Mouse (Mus musculus): ENCODE results near the gene Atp8a2. TPM values are rescaled to one million over a fixed set of nuclear protein-coding genes. Genes with fewer than 3 reads are reported as not detected.

Gene Atp8a2
- polyA plus RNA-seq, 1 experiment from 2014 or later: 6.9 TPM

- Histone ChIP-seq H3K4me1 (peaks cover 16% of the 10 kb centered on the region), H3K27me3 (ENCODE audit: insufficient read depth, poor library complexity, severe bottlenecking) (no peaks in the 10 kb centered on the region), H3K27ac (no peak overlapping the region), H3K9me3 (no peaks in the 10 kb centered on the region), H3K36me3 (no peaks in the 10 kb centered on the region), H3K4me3 (no peak overlapping the region)
- 77% methylated on average over 12 of the region's 12 CpGs for WGBS
- DNase-seq (ENCODE audit: low spot score): no peak
Observed at GRCm38 (mm10) chr14:59690954-59691353, 506.0 kb downstream of the Atp8a2 start.

DNA sequence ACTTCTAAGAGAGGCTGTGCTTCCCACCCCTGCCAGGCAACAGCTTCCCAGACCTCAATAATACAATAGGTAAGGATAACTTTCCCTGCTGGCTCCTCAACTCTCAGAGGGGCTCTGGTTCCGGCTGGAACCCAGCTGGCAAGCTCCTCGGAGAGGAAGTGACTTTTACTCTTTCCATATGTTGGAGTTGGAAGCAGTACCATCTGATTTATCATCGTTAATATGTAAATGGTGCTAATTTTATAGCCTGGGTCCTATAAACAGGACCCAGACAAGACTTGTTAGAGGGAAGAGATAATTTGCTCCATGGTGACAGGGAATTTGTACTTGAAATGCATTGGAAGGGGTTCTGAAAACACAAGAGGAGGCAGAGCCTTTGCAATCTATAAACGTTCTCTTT is 507.4 kb downstream of the Atp8a2 start:
- WGBS: 59% methylated on average over 4 of the region's 4 CpGs
- no peak overlapping the region for H3K27ac ChIP-seq
- H3K27me3 ChIP-seq (ENCODE audit: insufficient read depth, poor library complexity, severe bottlenecking): no peaks in the 10 kb centered on the region
- H3K36me3 ChIP-seq: no peaks in the 10 kb centered on the region
- no peak for DNase-seq (ENCODE audit: low spot score)
- H3K4me3 ChIP-seq: no peak overlapping the region
- H3K9me3 ChIP-seq: no peaks in the 10 kb centered on the region
- H3K4me1 ChIP-seq: peaks cover 23% of the 10 kb centered on the region

GRCm38 (mm10) chr14:59686229-59686628 is 510.8 kb downstream of the Atp8a2 start:
- no peaks in the 10 kb centered on the region for H3K27me3 ChIP-seq (ENCODE audit: insufficient read depth, poor library complexity, severe bottlenecking)
- no peaks in the 10 kb centered on the region for H3K36me3 ChIP-seq
- H3K9me3 ChIP-seq: no peaks in the 10 kb centered on the region
- no peak for DNase-seq (ENCODE audit: low spot score)
- WGBS: 36% methylated on average over 5 of the region's 5 CpGs
- H3K4me3 ChIP-seq: no peak overlapping the region
- H3K4me1 ChIP-seq: peaks cover 22% of the 10 kb centered on the region
- H3K27ac ChIP-seq: no peak overlapping the region

DNA sequence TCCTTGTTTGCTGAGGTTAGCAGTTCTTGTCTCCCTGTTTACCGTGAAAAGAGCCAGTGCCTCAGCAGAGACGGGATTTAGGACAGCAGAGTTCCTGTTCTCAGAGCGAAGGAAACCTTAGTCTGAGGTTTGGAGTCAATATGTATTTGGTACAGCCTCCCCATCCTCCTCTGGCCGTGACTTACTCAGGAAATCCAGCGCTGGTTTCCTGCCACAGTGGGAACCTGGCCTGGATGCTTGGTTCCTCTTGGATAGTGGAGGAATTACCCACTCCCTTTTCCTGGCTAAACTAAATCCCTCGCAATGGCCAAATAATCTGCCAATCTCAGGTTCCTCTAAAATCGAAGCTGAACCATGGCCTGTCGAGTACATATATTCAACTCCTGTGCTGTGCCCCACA is 511.6 kb downstream of the Atp8a2 start:
- no peaks in the 10 kb centered on the region for H3K36me3 ChIP-seq
- no peak overlapping the region for H3K27ac ChIP-seq
- H3K4me1 ChIP-seq: peaks cover 20% of the 10 kb centered on the region
- no peak for DNase-seq (ENCODE audit: low spot score)
- WGBS: 69% methylated on average over 8 of the region's 8 CpGs
- no peaks in the 10 kb centered on the region for H3K9me3 ChIP-seq
- no peaks in the 10 kb centered on the region for H3K27me3 ChIP-seq (ENCODE audit: insufficient read depth, poor library complexity, severe bottlenecking)
- no peak overlapping the region for H3K4me3 ChIP-seq

GRCm38 (mm10) chr14:59681906-59682305 is 515.1 kb downstream of the Atp8a2 start:
- Histone ChIP-seq H3K9me3 (no peaks in the 10 kb centered on the region), H3K4me1 (peaks cover 23% of the 10 kb centered on the region), H3K36me3 (no peaks in the 10 kb centered on the region), H3K4me3 (no peak overlapping the region), H3K27me3 (ENCODE audit: insufficient read depth, poor library complexity, severe bottlenecking) (no peaks in the 10 kb centered on the region), H3K27ac (no peak overlapping the region)
- 76% methylated on average over 4 of the region's 4 CpGs for WGBS
- no peak for DNase-seq (ENCODE audit: low spot score)

GRCm38 (mm10) chr14:59677598-59678003 is 519.4 kb downstream of the Atp8a2 start:
- H3K4me1 ChIP-seq: peaks cover 21% of the 10 kb centered on the region
- DNase-seq (ENCODE audit: low spot score): no peak
- no peak overlapping the region for H3K4me3 ChIP-seq
- no peaks in the 10 kb centered on the region for H3K27me3 ChIP-seq (ENCODE audit: insufficient read depth, poor library complexity, severe bottlenecking)
- H3K9me3 ChIP-seq: no peaks in the 10 kb centered on the region
- peak overlapping the region; percentile 47 for H3K27ac ChIP-seq
- 66% methylated on average over 7 of the region's 7 CpGs for WGBS
- no peaks in the 10 kb centered on the region for H3K36me3 ChIP-seq

- Histone ChIP-seq H3K27me3 (ENCODE audit: insufficient read depth, poor library complexity, severe bottlenecking) (no peaks in the 10 kb centered on the region), H3K9me3 (no peaks in the 10 kb centered on the region), H3K27ac (no peak overlapping the region; the same call in 1 of the 2 replicates), H3K36me3 (no peaks in the 10 kb centered on the region), H3K4me3 (no peak overlapping the region), H3K4me1 (peaks cover 21% of the 10 kb centered on the region)
- WGBS: 77% methylated on average over 4 of the region's 4 CpGs
- no peak for DNase-seq (ENCODE audit: low spot score)
Observed at GRCm38 (mm10) chr14:59675330-59675729, 521.6 kb downstream of the Atp8a2 start.

- H3K27ac ChIP-seq: no peak overlapping the region; the same call in 1 of the 2 replicates
- H3K9me3 ChIP-seq: no peaks in the 10 kb centered on the region
- H3K27me3 ChIP-seq (ENCODE audit: insufficient read depth, poor library complexity, severe bottlenecking): no peaks in the 10 kb centered on the region
- 36% methylated on average over 8 of the region's 8 CpGs for WGBS
- no peak overlapping the region for H3K4me3 ChIP-seq
- H3K36me3 ChIP-seq: no peaks in the 10 kb centered on the region
- H3K4me1 ChIP-seq: peaks cover 21% of the 10 kb centered on the region
- DNase-seq (ENCODE audit: low spot score): no peak
Observed at GRCm38 (mm10) chr14:59674556-59674955, 522.4 kb downstream of the Atp8a2 start.

DNA sequence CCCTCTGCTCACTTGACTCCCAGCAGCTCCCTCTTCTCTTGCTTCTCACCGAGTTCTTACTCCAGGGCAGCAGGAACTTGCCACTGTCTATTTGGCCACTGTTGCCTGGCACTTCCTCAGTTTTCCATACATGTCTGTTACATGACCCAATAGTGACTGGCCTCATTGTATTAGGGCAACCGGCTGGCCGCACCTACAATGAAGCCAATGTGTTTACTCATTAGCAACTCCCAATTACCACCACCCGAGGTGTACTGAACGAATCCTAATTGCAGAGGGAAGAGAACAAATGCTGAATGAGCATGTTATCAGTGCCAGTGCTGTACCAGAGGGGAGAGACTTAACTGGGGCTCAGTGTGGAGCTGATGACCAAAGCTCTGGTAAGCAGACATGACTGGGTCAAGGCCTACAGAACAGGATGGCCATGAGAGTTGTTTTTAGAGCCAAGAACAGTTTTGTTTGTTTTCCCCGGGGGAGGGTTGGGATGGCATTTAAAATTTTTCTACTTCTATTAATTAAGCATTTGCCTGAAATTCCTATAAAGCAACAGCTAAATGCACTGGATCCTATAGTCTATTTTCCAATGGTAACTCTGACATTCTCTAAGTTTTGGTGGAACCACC is 524.0 kb downstream of the Atp8a2 start:
- H3K4me3 ChIP-seq: no peak overlapping the region
- H3K4me1 ChIP-seq: peaks cover 21% of the 10 kb centered on the region
- DNase-seq (ENCODE audit: low spot score): no peak
- no peaks in the 10 kb centered on the region for H3K36me3 ChIP-seq
- H3K27me3 ChIP-seq (ENCODE audit: insufficient read depth, poor library complexity, severe bottlenecking): no peaks in the 10 kb centered on the region
- WGBS: 75% methylated on average over 6 of the region's 6 CpGs
- H3K27ac ChIP-seq: no peak overlapping the region
- no peaks in the 10 kb centered on the region for H3K9me3 ChIP-seq

DNA sequence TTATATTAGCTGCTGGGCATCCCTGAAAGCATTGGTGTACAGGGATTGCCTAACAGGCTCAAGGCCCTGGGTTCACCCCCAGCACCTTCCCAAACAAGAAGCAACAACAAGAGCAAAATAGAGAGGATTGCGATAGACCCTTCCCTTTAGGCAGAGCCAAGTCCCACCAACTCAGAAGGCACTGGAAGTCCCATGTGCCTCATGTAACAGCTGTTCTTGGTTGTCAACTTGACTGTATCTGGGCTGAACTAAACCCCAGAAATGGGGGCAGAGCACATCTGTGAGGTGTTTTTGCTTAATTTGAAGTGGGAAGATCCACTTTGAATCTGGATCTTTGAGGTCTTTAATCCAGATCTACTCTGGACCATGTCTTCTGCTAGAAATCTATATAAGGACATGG is 539.9 kb downstream of the Atp8a2 start:
- H3K27ac ChIP-seq: no peak overlapping the region
- no peaks in the 10 kb centered on the region for H3K36me3 ChIP-seq
- H3K4me1 ChIP-seq: no peaks in the 10 kb centered on the region
- H3K4me3 ChIP-seq: no peak overlapping the region
- no peaks in the 10 kb centered on the region for H3K9me3 ChIP-seq
- H3K27me3 ChIP-seq (ENCODE audit: insufficient read depth, poor library complexity, severe bottlenecking): no peaks in the 10 kb centered on the region
- 93% methylated on average over 1 of the region's 1 CpGs for WGBS
- DNase-seq (ENCODE audit: low spot score): no peak

GRCm38 (mm10) chr14:59656591-59656990 is 540.4 kb downstream of the Atp8a2 start:
- Histone ChIP-seq H3K27me3 (ENCODE audit: insufficient read depth, poor library complexity, severe bottlenecking) (no peaks in the 10 kb centered on the region), H3K4me3 (no peak overlapping the region), H3K36me3 (no peaks in the 10 kb centered on the region), H3K27ac (no peak overlapping the region), H3K4me1 (no peaks in the 10 kb centered on the region), H3K9me3 (no peaks in the 10 kb centered on the region)
- no peak for DNase-seq (ENCODE audit: low spot score)
- 62% methylated on average over 6 of the region's 6 CpGs for WGBS

DNA sequence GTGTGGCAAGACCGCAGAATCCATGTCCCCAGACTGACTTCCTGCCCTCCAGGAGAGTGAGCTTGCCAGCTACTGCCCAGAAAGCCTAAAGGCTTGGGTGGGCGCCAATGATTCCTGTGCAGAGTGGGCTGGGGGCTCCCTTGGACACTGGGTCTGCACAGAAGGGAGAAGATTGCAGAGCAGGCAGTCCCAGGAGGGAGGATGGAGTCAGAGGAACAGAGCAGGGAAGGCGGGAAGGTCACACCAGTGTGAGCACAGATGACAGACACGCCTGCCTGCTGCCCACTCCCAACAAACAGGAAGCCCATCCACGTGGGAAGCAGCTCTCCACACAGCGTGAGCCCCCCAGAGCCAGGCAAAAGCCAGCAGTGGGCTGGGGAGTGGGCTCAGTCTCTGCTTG is 547.6 kb downstream of the Atp8a2 start:
- no peaks in the 10 kb centered on the region for H3K9me3 ChIP-seq
- H3K27ac ChIP-seq: 0 out of 2 replicates have a peak overlapping the region, but pooled peaks have one; percentile 3
- DNase-seq (ENCODE audit: low spot score): no peak
- no peaks in the 10 kb centered on the region for H3K36me3 ChIP-seq
- no peak overlapping the region for H3K4me3 ChIP-seq
- H3K4me1 ChIP-seq: peaks cover 25% of the 10 kb centered on the region
- H3K27me3 ChIP-seq (ENCODE audit: insufficient read depth, poor library complexity, severe bottlenecking): no peaks in the 10 kb centered on the region
- WGBS: 58% methylated on average over 6 of the region's 6 CpGs

DNA sequence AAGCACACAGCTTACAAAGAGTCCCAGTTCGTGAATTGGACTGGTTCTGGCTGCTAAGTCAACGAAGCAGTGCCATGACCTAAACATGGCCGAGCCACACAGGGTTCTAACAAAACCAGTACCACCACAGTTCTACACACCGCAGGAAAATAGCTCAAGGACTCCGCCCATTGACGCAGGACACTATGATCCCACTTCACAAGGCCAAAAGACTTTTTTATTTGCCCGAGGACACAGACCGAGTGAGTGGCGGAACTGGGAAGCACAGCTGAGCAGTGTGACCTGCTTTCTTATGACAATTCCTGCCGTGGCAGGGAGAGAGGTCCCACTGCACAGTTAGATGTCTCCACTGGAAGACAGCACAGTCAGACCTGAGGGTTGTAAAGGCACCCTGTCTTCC is 548.4 kb downstream of the Atp8a2 start:
- no peak overlapping the region for H3K4me3 ChIP-seq
- WGBS: 83% methylated on average over 10 of the region's 10 CpGs
- H3K4me1 ChIP-seq: peaks cover 31% of the 10 kb centered on the region
- no peaks in the 10 kb centered on the region for H3K9me3 ChIP-seq
- H3K27me3 ChIP-seq (ENCODE audit: insufficient read depth, poor library complexity, severe bottlenecking): no peaks in the 10 kb centered on the region
- no peak overlapping the region for H3K27ac ChIP-seq
- H3K36me3 ChIP-seq: no peaks in the 10 kb centered on the region
- no peak for DNase-seq (ENCODE audit: low spot score)

All from heart, embryonic 10.5 days (tissue).